Mouse (Mus musculus) small intestine, adult 2 months (tissue): ENCODE data around the gene Astn2. TPM values are rescaled to one million over a fixed set of nuclear protein-coding genes. Genes with fewer than 3 reads are reported as not detected.

ENCODE experiments used
- H3K27ac ChIP-seq: fragments of 200-500 bp; 2 replicates; pipeline ENCODE4 v1.5.1; 2012; ENCODE audit warnings: low read depth, low read length, control low read depth, inconsistent platforms; ENCODE audit not compliant: insufficient read depth
- H3K27me3 ChIP-seq: fragments of 200-500 bp; 2 replicates; pipeline ENCODE4 v1.6.1; 2012; ENCODE audit warnings: mild to moderate bottlenecking, moderate library complexity, low read length, inconsistent platforms; ENCODE audit not compliant: control insufficient read depth, insufficient read depth
- H3K36me3 ChIP-seq: fragments of 200-500 bp; 2 replicates; pipeline ENCODE4 v1.6.1; 2012; ENCODE audit warnings: mild to moderate bottlenecking, low read length, control low read depth, inconsistent platforms; ENCODE audit not compliant: control insufficient read depth, insufficient read depth
- H3K4me1 ChIP-seq: fragments of 200-500 bp; 2 replicates; pipeline ENCODE4 v1.6.1; 2012; ENCODE audit warnings: low read length, inconsistent platforms, mixed read lengths; ENCODE audit not compliant: control insufficient read depth, insufficient read depth, insufficient read length
- H3K4me3 ChIP-seq: fragments of 200-500 bp; 2 replicates; pipeline ENCODE4 v1.5.1; 2012; ENCODE audit warnings: low read depth, mild to moderate bottlenecking, control low read depth, inconsistent platforms, low read length, moderate library complexity
- CTCF ChIP-seq: fragments of 200-500 bp; IDR thresholded peaks from 2 replicates; pipeline ENCODE4 v1.5.1; 2012; ENCODE audit warnings: low read depth, mild to moderate bottlenecking, control low read depth, inconsistent platforms, low read length, moderate library complexity, mixed read lengths; ENCODE audit not compliant: insufficient replicate concordance, insufficient read length; ENCODE audit errors: extremely low read depth
- POLR2A ChIP-seq: fragments of 200-500 bp; IDR thresholded peaks from 2 replicates; pipeline ENCODE4 v1.6.1; 2012; ENCODE audit warnings: low read depth, mild to moderate bottlenecking, control low read depth, inconsistent platforms, low read length, moderate library complexity
- WGBS: fragments of 180-500 bp; shearing (Covaris S2); methylation state at CpG from one replicate; pipeline ENCODE4 v1.1.7; 2018; 5-methylcytosine and 5-hydroxymethylcytosine counted together
- polyA plus RNA-seq: library from polyadenylated mRNA; depleted of rRNA; stranded (reverse); fragments of >200 nt; gene quantifications from 2 replicates; pipeline ENCODE4 v1.2.3, GENCODE M21; 2012

Astn2 gene
- polyA plus RNA-seq, 1 experiment: 0.37 TPM

DNA sequence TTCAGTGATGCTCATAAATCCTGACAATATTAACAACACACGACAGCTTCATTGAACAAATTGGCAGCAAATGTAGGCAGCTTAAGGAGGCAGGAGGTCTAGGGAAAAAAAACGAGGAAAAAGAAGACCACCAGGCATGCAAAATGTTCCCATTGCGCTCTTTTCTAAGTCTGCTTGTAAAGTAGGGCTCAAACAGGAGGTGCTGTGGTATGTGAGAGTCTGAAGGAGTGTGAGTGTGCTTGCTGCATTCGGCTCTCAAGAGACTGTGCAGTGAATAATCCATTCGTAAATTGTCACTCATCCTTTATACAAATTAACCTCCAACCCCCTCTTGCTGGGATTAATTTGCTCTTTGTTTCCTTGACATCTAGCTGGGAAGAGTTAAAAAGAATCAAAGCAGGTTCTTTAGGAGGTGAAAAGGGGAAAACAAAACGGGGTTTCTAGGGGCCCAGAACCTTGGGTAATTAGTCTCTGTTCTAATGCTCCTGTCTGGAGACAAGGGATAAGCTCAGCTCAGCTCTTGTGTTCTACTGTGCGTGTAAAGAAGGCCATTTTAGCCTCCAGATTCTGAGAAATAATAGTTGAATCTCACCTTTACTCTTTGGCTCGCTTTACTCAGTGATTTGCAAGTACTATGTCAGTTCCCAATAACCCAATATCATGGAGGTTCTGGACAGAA is 89.5 kb downstream of the Astn2 start:
- H3K36me3 ChIP-seq: no peaks in the 10 kb centered on the region
- H3K4me3 ChIP-seq: no peak overlapping the region
- no peaks in the 10 kb centered on the region for H3K27me3 ChIP-seq
- no peaks in the 10 kb centered on the region for H3K4me1 ChIP-seq
- no peak for TF ChIP-seq POLR2A
- TF ChIP-seq CTCF: no peak
- H3K27ac ChIP-seq: no peak overlapping the region
- 41% methylated on average over 8 of the region's 8 CpGs for WGBS

DNA sequence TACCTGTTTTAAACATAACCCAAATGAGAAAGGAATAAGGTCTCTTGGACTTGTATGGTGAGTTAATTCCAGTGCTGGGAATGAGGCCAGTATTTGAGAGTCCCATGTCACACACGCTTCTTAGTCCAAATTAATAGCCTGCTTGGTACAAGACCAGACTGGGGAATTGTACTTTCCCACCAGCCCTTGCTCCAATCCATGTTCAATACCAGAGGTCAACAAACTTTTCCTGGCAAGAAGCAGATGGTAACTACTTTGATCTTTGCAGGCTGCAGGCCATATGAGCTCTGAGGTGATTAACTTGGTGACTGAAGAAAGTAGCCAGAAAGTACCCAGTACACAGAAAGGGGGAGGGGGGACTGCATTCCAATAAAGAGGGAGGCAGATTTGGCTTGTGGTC is 91.7 kb downstream of the Astn2 start:
- Histone ChIP-seq H3K4me1 (no peaks in the 10 kb centered on the region), H3K27ac (no peak overlapping the region), H3K36me3 (no peaks in the 10 kb centered on the region), H3K27me3 (no peaks in the 10 kb centered on the region), H3K4me3 (no peak overlapping the region)
- WGBS: 75% methylated on average over 1 of the region's 1 CpGs
- TF ChIP-seq CTCF (no peak), POLR2A (no peak)

DNA sequence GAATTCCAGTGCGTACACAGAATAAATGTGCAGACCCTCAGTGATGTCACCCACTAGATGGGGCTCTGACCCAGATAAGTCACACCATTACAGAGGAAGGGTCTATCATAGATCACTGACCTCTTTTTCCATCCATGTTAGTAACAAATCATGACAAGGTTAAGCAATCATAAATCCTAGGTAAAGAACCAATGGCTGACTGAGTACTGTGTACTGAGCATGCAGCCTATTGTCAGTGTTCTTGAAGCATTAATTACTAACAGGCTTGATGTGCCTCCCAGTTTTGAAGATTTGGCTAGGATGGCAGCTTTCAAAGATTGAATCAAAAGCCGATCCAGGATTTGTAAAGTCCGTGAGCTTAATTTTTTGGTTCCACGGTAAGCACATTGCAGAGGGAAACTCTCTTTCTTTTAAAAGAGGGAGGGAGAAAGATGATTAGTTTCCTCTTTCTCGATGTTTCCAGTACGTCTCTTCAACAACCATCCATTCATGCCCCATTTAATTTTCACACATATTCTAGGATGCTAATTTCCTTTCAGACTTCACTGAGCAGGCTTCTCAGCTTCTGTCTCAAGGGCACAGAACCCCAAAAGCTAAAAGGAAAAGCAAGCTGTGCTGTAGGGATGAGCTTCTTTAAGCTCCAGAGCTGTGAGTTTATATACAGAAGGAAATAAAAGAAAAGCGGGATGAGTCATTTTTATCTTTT is 93.9 kb downstream of the Astn2 start:
- 86% methylated on average over 7 of the region's 7 CpGs for WGBS
- TF ChIP-seq CTCF (no peak), POLR2A (no peak)
- H3K4me3 ChIP-seq: no peak overlapping the region

DNA sequence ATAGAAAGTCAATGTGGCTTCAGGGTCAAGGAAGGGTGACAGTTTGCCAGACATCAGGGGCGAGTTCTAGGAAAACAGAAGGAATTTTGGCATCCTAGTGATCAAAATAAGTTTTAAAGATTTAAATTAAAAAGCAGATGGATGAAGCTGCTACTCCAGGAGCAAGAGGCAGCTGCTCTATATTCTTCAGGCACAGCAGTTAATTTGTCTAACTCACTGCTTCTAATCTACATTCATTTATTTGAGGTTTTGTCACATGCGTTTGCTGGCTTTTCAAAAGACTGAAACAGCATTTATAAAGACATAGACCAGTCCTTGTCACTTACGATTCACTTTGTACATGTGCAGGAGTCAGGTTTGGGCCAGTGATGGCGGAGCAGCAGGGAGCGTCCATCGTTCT is 98.0 kb downstream of the Astn2 start:
- no peaks in the 10 kb centered on the region for H3K27me3 ChIP-seq
- WGBS: 78% methylated on average over 6 of the region's 6 CpGs
- no peak for TF ChIP-seq POLR2A
- TF ChIP-seq CTCF: no peak
- no peaks in the 10 kb centered on the region for H3K36me3 ChIP-seq
- no peak overlapping the region for H3K4me3 ChIP-seq
- no peak overlapping the region for H3K27ac ChIP-seq
- no peaks in the 10 kb centered on the region for H3K4me1 ChIP-seq

More for the DNA sequence above, 93.9 kb downstream of the Astn2 start:
- Histone ChIP-seq H3K36me3 (no peaks in the 10 kb centered on the region), H3K27ac (no peak overlapping the region), H3K4me1 (no peaks in the 10 kb centered on the region), H3K27me3 (no peaks in the 10 kb centered on the region)

DNA sequence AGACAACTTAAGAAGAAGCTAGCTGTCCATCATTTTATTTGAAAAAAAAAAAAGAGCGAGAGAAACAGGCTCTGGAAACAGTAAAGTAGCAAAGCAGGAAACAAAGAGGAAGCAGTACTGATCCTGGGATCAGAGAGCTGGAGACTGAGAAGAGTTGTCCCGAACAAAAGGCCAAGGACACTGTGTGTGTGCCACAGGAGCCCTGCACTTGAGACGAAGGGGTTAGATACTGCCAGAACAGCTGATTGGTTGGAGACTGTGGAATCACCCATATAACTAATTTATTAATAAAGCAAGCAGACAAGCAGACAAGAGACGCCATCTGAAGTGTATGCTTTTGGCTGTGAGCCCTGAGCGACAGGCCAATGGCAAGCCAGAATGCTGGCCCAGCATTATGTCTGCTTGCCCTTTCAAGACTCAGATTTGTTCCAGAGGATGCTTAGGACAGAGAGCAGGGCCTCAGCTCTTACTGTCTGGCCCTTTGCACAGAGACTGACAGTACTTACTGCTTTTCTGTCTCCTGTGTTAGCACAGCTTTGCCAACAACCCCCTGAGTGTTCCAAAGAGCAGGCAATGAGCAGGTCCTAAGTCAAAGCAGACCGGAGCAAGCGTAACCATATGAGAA is 101.6 kb downstream of the Astn2 start:
- Histone ChIP-seq H3K36me3 (no peaks in the 10 kb centered on the region), H3K4me1 (no peaks in the 10 kb centered on the region), H3K27ac (no peak overlapping the region), H3K27me3 (no peaks in the 10 kb centered on the region), H3K4me3 (no peak overlapping the region)
- TF ChIP-seq CTCF (no peak), POLR2A (no peak)
- 71% methylated on average over 7 of the region's 7 CpGs for WGBS

DNA sequence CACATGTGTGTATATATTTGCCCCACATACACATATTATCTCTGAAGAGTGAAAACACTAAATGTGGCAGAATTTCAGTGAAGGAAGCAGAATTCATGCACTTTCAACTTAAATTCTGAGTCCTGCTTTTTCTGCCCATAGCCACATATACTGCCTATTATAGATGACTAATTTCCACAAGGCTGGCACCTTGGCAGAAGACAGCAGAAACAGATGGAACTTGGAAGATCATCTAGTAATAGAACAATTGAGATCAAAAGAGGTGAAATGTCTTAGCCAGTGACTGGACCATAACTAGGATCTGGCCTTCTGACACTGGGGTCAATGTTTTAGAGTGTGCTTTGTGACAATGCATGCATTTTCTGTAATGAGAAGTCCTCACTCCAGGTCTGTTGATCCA is 119.4 kb downstream of the Astn2 start:
- H3K27me3 ChIP-seq: no peaks in the 10 kb centered on the region
- no peaks in the 10 kb centered on the region for H3K36me3 ChIP-seq
- H3K4me3 ChIP-seq: no peak overlapping the region
- no peak for TF ChIP-seq POLR2A
- TF ChIP-seq CTCF: no peak
- H3K27ac ChIP-seq: no peak overlapping the region
- H3K4me1 ChIP-seq: no peaks in the 10 kb centered on the region

DNA sequence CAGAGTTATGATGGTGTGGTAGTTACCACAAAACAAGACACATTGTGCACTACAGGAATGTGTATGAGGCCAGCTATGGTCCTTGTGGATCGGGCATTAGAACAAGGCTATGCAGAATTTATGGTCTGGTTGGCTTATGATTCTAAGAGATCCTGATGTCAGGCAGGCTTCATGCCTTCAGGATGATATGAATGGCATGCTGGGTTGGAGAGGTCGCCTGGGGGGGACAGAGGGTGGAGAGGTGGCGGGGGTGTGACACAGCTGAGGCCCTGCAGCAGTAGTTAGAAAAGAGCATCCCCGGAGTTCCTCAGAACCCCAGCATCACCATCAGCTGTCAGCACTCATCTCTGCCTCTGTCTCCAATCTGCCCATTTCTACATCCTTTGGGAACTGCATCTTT is 128.3 kb downstream of the Astn2 start:
- Histone ChIP-seq H3K4me1 (no peaks in the 10 kb centered on the region), H3K36me3 (no peaks in the 10 kb centered on the region), H3K4me3 (no peak overlapping the region), H3K27me3 (no peaks in the 10 kb centered on the region), H3K27ac (no peak overlapping the region)
- 70% methylated on average over 4 of the region's 4 CpGs for WGBS
- no peak for TF ChIP-seq CTCF
- no peak for TF ChIP-seq POLR2A
